Mouse (Mus musculus) lung, embryonic 14.5 days (tissue): ENCODE data around the gene Lrpap1. TPM values are rescaled to one million over a fixed set of nuclear protein-coding genes. Genes with fewer than 3 reads are reported as not detected.

Experiments
- ATAC-seq: fragments of 200-750 bp; cut with Nextera tagmentation; 2 replicates; pipeline ENCODE4 v1.8.0; 2017; ENCODE audit warnings: mild to moderate bottlenecking, moderate TSS enrichment, moderate library complexity; ENCODE audit not compliant: insufficient read depth
- DNase-seq: peaks from one replicate; pipeline ENCODE4 v3.0.0-alpha.2; 2015
- H3K27ac ChIP-seq: fragments of 300-500 bp; sonication (generic); 2 replicates; pipeline ENCODE4 v1.5.1; 2014; ENCODE audit warnings: low read depth, mild to moderate bottlenecking, moderate library complexity
- H3K27me3 ChIP-seq: fragments of 300-500 bp; sonication (generic); 2 replicates; pipeline ENCODE4 v1.6.1; 2014; ENCODE audit warnings: low read length, control low read depth; ENCODE audit not compliant: insufficient read depth
- H3K36me3 ChIP-seq: fragments of 300-500 bp; sonication (generic); 2 replicates; pipeline ENCODE4 v1.6.1; 2014; ENCODE audit warnings: control low read depth; ENCODE audit not compliant: insufficient read depth
- H3K4me1 ChIP-seq: fragments of 300-500 bp; sonication (generic); 2 replicates; pipeline ENCODE4 v1.6.1; 2014; ENCODE audit warnings: antibody characterized with exemption, control low read depth; ENCODE audit not compliant: insufficient read depth
- H3K4me2 ChIP-seq: fragments of 300-500 bp; sonication (generic); 2 replicates; pipeline ENCODE4 v1.6.1; 2014; ENCODE audit warnings: mild to moderate bottlenecking
- H3K4me3 ChIP-seq: fragments of 300-500 bp; sonication (generic); 2 replicates; pipeline ENCODE4 v1.5.1; 2014; ENCODE audit warnings: low read depth, low read length
- H3K9ac ChIP-seq: fragments of 300-500 bp; sonication (generic); 2 replicates; pipeline ENCODE4 v1.6.1; 2014
- H3K9me3 ChIP-seq: fragments of 300-500 bp; sonication (generic); 2 replicates; pipeline ENCODE4 v1.6.1; 2016; ENCODE audit warnings: low read depth, low read length, control low read depth
- CTCF ChIP-seq: IDR thresholded peaks from 2 replicates; pipeline ENCODE4 v1.5.1; 2016; ENCODE audit warnings: antibody characterized with exemption, low read depth
- WGBS: fragments of 180-500 bp; shearing (Covaris S2); extraction: QIAGEN DNeasy Blood & Tissue Kit; methylation state at CpG from one replicate; pipeline ENCODE4 v1.1.7; 2014; 5-methylcytosine and 5-hydroxymethylcytosine counted together
- polyA plus RNA-seq: library from polyadenylated mRNA; unstranded; fragments of >200 nt; fragmentation: Nextera tagmentation; extraction: Ambion mirVana; gene quantifications from 2 replicates; pipeline ENCODE4 v1.2.1, GENCODE M21; 2014

Lrpap1 gene
- polyA plus RNA-seq, 1 experiment from 2014 or later = 120 TPM

GRCm38 (mm10) chr5:35058216-35058615, 47.4 kb downstream of the Lrpap1 start:
- Histone ChIP-seq H3K4me2 (no peak overlapping the region), H3K9me3 (no peaks in the 10 kb centered on the region), H3K27me3 (peaks cover 27% of the 10 kb centered on the region), H3K4me3 (no peak overlapping the region), H3K4me1 (peaks cover 4% of the 10 kb centered on the region; the same call in 1 of the 2 replicates), H3K9ac (no peak overlapping the region), H3K27ac (no peak overlapping the region), H3K36me3 (no peaks in the 10 kb centered on the region)
- WGBS = 45% methylated on average over 1 of the region's 1 CpGs
- DNase-seq (no peak), ATAC-seq (no peak)
- no peak for TF ChIP-seq CTCF

- no peak for TF ChIP-seq CTCF
- peaks cover 27% of the 10 kb centered on the region for H3K27me3 ChIP-seq
- H3K4me3 ChIP-seq = peak overlapping the region; percentile 54
- H3K9ac ChIP-seq = peak overlapping the region; percentile 55
- DNase-seq (no peak), ATAC-seq (no peak)
- no peaks in the 10 kb centered on the region for H3K36me3 ChIP-seq
- peaks cover 4% of the 10 kb centered on the region; the same call in 1 of the 2 replicates for H3K4me1 ChIP-seq
- no peaks in the 10 kb centered on the region for H3K9me3 ChIP-seq
- 19% methylated on average over 4 of the region's 4 CpGs for WGBS
- H3K4me2 ChIP-seq = peak overlapping the region; percentile 91
- no peak overlapping the region for H3K27ac ChIP-seq
Measured at GRCm38 (mm10) chr5:35057582-35057981, 48.0 kb downstream of the Lrpap1 start.

- Histone ChIP-seq H3K4me1 (peaks cover 4% of the 10 kb centered on the region; the same call in 1 of the 2 replicates), H3K27ac (no peak within 1 kb of the TSS)
- peak; percentile 66 for DNase-seq
Measured at GRCm38 (mm10) chr5:35056604-35057432, 48.7 kb downstream of the Lrpap1 start, which contains the start of gene Dok7. Gene Dok7 (plus strand): TSS chr5:35056766.

GRCm38 (mm10) chr5:35055076-35055475, 50.5 kb downstream of the Lrpap1 start:
- peaks cover 27% of the 10 kb centered on the region for H3K27me3 ChIP-seq
- WGBS = 63% methylated on average over 12 of the region's 12 CpGs

More at GRCm38 (mm10) chr5:35056604-35057432, 48.7 kb downstream of the Lrpap1 start, which contains the start of gene Dok7:
- Histone ChIP-seq H3K9me3 (no peaks in the 10 kb centered on the region), H3K36me3 (no peaks in the 10 kb centered on the region), H3K27me3 (peaks cover 27% of the 10 kb centered on the region), H3K9ac (peak within 1 kb of the TSS; percentile 55), H3K4me2 (peak within 1 kb of the TSS; percentile 91), H3K4me3 (peak within 1 kb of the TSS; percentile 54)
- WGBS = under 1% methylated on average over 61 of the region's 74 CpGs
- TF ChIP-seq CTCF = peak; percentile 45
- ATAC-seq = peak; percentile 69; the same call in 1 of the 2 replicates

GRCm38 (mm10) chr5:35054628-35055027, 50.9 kb downstream of the Lrpap1 start:
- 88% methylated on average over 3 of the region's 3 CpGs for WGBS
- DNase-seq = no peak
- no peak overlapping the region for H3K4me2 ChIP-seq
- H3K9ac ChIP-seq = no peak overlapping the region
- H3K27ac ChIP-seq = no peak overlapping the region
- no peaks in the 10 kb centered on the region for H3K9me3 ChIP-seq
- no peak for TF ChIP-seq CTCF
- H3K4me3 ChIP-seq = no peak overlapping the region
- H3K27me3 ChIP-seq = peaks cover 27% of the 10 kb centered on the region
- H3K36me3 ChIP-seq = no peaks in the 10 kb centered on the region
- no peak for ATAC-seq
- H3K4me1 ChIP-seq = peaks cover 4% of the 10 kb centered on the region; the same call in 1 of the 2 replicates

More at GRCm38 (mm10) chr5:35055076-35055475, 50.5 kb downstream of the Lrpap1 start:
- peak; percentile 46 for DNase-seq
- Histone ChIP-seq H3K4me2 (no peak overlapping the region), H3K9ac (no peak overlapping the region), H3K4me3 (no peak overlapping the region), H3K36me3 (no peaks in the 10 kb centered on the region), H3K27ac (no peak overlapping the region), H3K4me1 (peaks cover 4% of the 10 kb centered on the region; the same call in 1 of the 2 replicates), H3K9me3 (no peaks in the 10 kb centered on the region)
- no peak for TF ChIP-seq CTCF
- ATAC-seq = no peak

- H3K27me3 ChIP-seq = no peaks in the 10 kb centered on the region
- H3K36me3 ChIP-seq = no peaks in the 10 kb centered on the region
- DNase-seq (no peak), ATAC-seq (no peak)
- H3K27ac ChIP-seq = no peak overlapping the region
- no peaks in the 10 kb centered on the region for H3K9me3 ChIP-seq
- H3K9ac ChIP-seq = no peak overlapping the region
- no peak overlapping the region for H3K4me3 ChIP-seq
- no peak overlapping the region for H3K4me2 ChIP-seq
- 65% methylated on average over 5 of the region's 5 CpGs for WGBS
- peak; percentile 31 for TF ChIP-seq CTCF
- no peaks in the 10 kb centered on the region; the same call in 1 of the 2 replicates for H3K4me1 ChIP-seq
Measured at GRCm38 (mm10) chr5:35050541-35050940, 55.0 kb downstream of the Lrpap1 start.

DNA sequence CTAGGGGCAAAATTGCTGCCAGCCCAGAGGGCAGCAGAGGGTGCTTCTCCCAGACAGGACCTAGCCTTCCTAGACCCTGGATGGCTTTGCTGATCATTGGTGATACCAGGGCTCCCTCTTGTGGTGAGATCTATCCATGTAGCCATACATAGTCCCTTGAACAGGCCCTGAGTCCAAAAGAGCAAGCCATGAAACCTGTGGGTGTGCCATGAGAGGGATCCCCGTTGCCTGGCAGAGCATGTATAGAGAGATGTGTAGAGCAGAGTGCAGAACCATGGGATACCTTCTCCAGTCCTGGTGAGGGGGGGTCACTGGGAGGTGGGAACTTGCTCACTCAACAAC, 62.5 kb downstream of the Lrpap1 start:
- peak; percentile 83 for ATAC-seq
- WGBS = 14% methylated on average over 1 of the region's 1 CpGs
- Histone ChIP-seq H3K9ac (no peak overlapping the region), H3K36me3 (no peaks in the 10 kb centered on the region), H3K27ac (no peak overlapping the region), H3K9me3 (no peaks in the 10 kb centered on the region), H3K4me3 (no peak overlapping the region), H3K4me1 (no peaks in the 10 kb centered on the region), H3K4me2 (no peak overlapping the region), H3K27me3 (no peaks in the 10 kb centered on the region)
- DNase-seq = peak; percentile 93
- peak; percentile 94 for TF ChIP-seq CTCF
